8 mouse cellular contexts compared by ENCODE assay signal in the genomic region with DNA sequence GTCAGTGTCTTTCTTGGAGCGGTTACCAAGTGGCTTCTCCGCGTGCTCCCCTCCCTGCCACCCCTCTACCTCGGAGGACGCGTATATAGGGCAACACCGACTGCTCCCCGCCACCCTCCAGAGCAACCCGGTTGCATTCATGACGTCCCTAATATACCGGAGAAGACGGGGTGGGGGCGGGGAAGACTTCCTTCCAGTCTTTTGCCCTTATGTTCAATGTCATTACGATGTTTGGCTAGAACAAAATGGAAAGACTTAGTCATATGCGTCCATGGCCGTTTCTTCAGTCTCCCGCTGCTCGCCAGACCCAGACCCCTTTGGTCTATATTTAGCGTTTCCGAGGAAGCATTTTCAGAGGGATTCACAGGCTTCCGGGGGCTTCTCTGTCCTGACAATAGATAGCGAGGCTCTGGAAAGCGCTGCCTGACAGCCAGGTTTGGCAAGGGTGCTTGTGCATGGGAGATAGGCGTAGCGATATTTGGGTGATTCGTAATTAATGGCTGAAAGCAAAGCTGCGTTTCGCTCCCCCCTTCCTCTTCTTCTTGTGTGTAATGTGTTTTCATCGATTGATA. TPM values are rescaled to one million over a fixed set of nuclear protein-coding genes. Genes with fewer than 3 reads are reported as not detected.
A peak's percentile ranks its signal among the peaks of the same experiment; 100 is the strongest.
DNase-seq lines count a peak whose midpoint lies in the region; ATAC-seq and TF ChIP-seq lines count a peak whose summit lies in the region.

No protein-coding gene starts in this region.

- peak overlapping the region; percentile 54 for H3K4me3 ChIP-seq in gastrocnemius, adult 2 months
- H3K4me3 ChIP-seq in embryonic facial prominence, embryonic 15.5 days (replicated peaks) = peak overlapping the region; percentile 63
- peak overlapping the region; percentile 83 for H3K4me3 ChIP-seq in midbrain, embryonic 13.5 days (replicated peaks)

- H3K27me3 ChIP-seq in embryonic facial prominence, embryonic 15.5 days = peaks cover 29% of the 10 kb centered on the region
- peaks cover 13% of the 10 kb centered on the region for H3K27me3 ChIP-seq in midbrain, embryonic 13.5 days

- TF ChIP-seq CTCF in gastrocnemius, adult 2 months (IDR thresholded peaks at IDR 0.05) = no peak

- no peaks in the 10 kb centered on the region for H3K36me3 ChIP-seq in embryonic facial prominence, embryonic 15.5 days
- H3K36me3 ChIP-seq in midbrain, embryonic 13.5 days = no peaks in the 10 kb centered on the region

- intact Hi-C loops in gastrocnemius, adult 2 months (cut with DNase I) = no loop called here
- intact Hi-C loops in gastrocnemius, postnatal 14 days (cut with DNase I; ENCODE audit: low total_unique reads) = no loop called here
- intact Hi-C loops in heart, postnatal 10 days (cut with DNase I) = no loop called here

- H3K9ac ChIP-seq in embryonic facial prominence, embryonic 15.5 days = peak overlapping the region; percentile 21
- H3K9ac ChIP-seq in midbrain, embryonic 13.5 days (replicated peaks) = peak overlapping the region; percentile 95

- peak; percentile 58 for ATAC-seq in embryonic facial prominence, embryonic 15.5 days (ENCODE audit: insufficient number of reproducible peaks, low FRiP score, low TSS enrichment, low read depth)
- peak; percentile 78 for ATAC-seq in midbrain, embryonic 13.5 days

- H3K4me2 ChIP-seq in embryonic facial prominence, embryonic 15.5 days (replicated peaks) = peak overlapping the region; percentile 90
- peak overlapping the region; percentile 66 for H3K4me2 ChIP-seq in midbrain, embryonic 13.5 days (replicated peaks)

- WGBS in embryonic facial prominence, embryonic 15.5 days = under 1% methylated on average over 29 of the region's 29 CpGs
- under 1% methylated on average over 29 of the region's 29 CpGs for WGBS in midbrain, embryonic 13.5 days

- H3K4me1 ChIP-seq in embryonic facial prominence, embryonic 15.5 days = peaks cover 14% of the 10 kb centered on the region; the same call in 1 of the 2 replicates
- peaks cover 25% of the 10 kb centered on the region for H3K4me1 ChIP-seq in midbrain, embryonic 13.5 days (replicated peaks)

- no peak for DNase-seq in gastrocnemius, adult 2 months
- DNase-seq in gastrocnemius, postnatal 10 days = no peak
- DNase-seq in ES-CJ7 (ENCODE audit: low read depth, low spot score) = peak; percentile 11
- DNase-seq in layer of hippocampus, adult 8-10 months (ENCODE audit: low spot score in 2 of 2) = peak; percentile 29 to 35
- no peak for DNase-seq in gastrocnemius, postnatal 14 days
- DNase-seq in heart, postnatal 10 days = no peak

- H3K9me3 ChIP-seq in embryonic facial prominence, embryonic 15.5 days (replicated peaks) = no peaks in the 10 kb centered on the region
- H3K9me3 ChIP-seq in midbrain, embryonic 13.5 days = no peaks in the 10 kb centered on the region

- no peak overlapping the region for H3K27ac ChIP-seq in gastrocnemius, adult 2 months
- 0 out of 2 replicates have a peak overlapping the region, but pooled peaks have one; percentile 23 for H3K27ac ChIP-seq in embryonic facial prominence, embryonic 15.5 days (replicated peaks)
- peak overlapping the region; percentile 99 for H3K27ac ChIP-seq in midbrain, embryonic 13.5 days

RNA-seq across cellular contexts. Expression of a gene that starts 1.1 kb away (rescaled TPM):
- total RNA-seq in gastrocnemius, adult 2 months (2021) = not detected
- total RNA-seq in gastrocnemius, postnatal 10 days (2021) = under 1 TPM; 0.63 to 0.94 TPM
- 4.8 and 5.8 TPM in 2 replicates for polyA plus RNA-seq in embryonic facial prominence, embryonic 15.5 days (2015; fragmentation: Nextera tagmentation; extraction: Ambion mirVana)
- 100 to 1,000 TPM; 189 to 210 (median 198) TPM for total RNA-seq in layer of hippocampus, adult 8-10 months (2022)
- polyA plus RNA-seq in midbrain, embryonic 13.5 days (2015; fragmentation: Nextera tagmentation; extraction: Ambion mirVana) = 54.2 and 55.6 TPM in 2 replicates
- total RNA-seq in gastrocnemius, postnatal 14 days (2021) = under 1 TPM in 1 of 2 experiments, not detected in 1; 0.16 TPM
- under 1 TPM; 0.14 to 0.27 TPM for total RNA-seq in heart, postnatal 10 days (2021)

Comparison
In these comparisons a context has a peak if more than half of its experiments do, and no peak if none do; other contexts are left out.
1. DNase-seq: peak in ES-CJ7 (single experiment) and layer of hippocampus, adult 8-10 months (2 of 2); none in gastrocnemius, adult 2 months (single experiment), gastrocnemius, postnatal 10 days (single experiment), gastrocnemius, postnatal 14 days (single experiment) and heart, postnatal 10 days (0 of 2).
2. RNA of a gene that starts 1.1 kb away (total RNA-seq): 189 to 210 TPM in layer of hippocampus, adult 8-10 months; 0.63 to 0.94 TPM in gastrocnemius, postnatal 10 days, 0.14 to 0.27 TPM in heart, postnatal 10 days, 0.16 TPM in gastrocnemius, postnatal 14 days and not detected in gastrocnemius, adult 2 months; every median in the first group is over 10 times any median in the second.
3. Peak in every context shown above with its lines, with median percentiles within 50 percentile points of each other: H3K4me3 ChIP-seq.